Comparison of ENCODE assay signal across 9 mouse cellular contexts in the genomic region with DNA sequence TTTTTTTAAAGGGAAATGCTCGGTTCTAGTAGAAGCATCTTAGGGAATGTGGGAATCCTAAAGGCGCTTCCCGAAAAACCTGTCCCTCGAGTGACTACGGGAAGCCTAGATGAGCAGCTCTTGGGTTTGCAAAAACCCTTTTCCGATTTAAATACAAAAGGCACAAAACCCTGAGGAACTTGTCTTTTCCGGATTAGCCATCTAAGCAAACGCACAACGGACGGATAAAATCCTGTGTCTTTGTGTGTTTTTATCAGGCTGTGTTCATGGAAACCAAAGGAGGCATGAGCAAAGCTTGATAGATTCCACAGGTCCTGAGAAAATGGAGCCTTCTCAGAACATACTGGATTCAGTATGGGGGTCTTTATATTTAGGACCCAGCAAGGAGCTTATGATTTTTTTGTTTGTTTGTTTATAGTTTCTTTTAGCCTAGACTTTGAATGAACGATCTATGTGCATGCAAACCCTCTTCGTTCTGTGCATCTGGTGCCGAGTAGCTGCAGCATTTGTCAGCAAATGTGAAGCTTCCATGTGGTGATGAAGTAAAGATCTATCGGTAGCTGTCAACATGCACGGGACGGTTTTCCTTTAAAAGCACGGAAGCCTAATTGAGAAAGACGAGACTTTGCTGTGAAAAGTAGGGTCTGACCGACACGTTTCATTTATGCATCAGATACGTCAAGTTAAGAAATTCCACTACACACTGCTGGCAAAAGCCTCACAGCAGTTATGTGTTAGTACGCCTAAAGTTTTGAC. TPM values are rescaled to one million over a fixed set of nuclear protein-coding genes. Genes with fewer than 3 reads are reported as not detected.
DNase-seq lines count a peak whose midpoint lies in the region; ATAC-seq and TF ChIP-seq lines count a peak whose summit lies in the region.
"Had no signal": no experiment of that assay in that cellular context is flagged by ENCODE, and none has a peak within 500 bp of the region (broad histone marks: within the 10 kb centered on the region; RNA-seq: fewer than 3 reads in every experiment).

No protein-coding gene starts in this region.

- peak overlapping the region; percentile 30; the same call in 1 of the 2 replicates for H3K9ac ChIP-seq in ES-Bruce4 (ENCODE audit: low read depth, poor library complexity, severe bottlenecking)
- H3K9ac ChIP-seq in limb, embryonic 13.5 days = peak overlapping the region; percentile 68
- H3K9ac ChIP-seq in stomach, embryonic 14.5 days (replicated peaks; ENCODE audit: low read depth, low read length) = no peak overlapping the region

- no peak for TF ChIP-seq EP300 in ES-Bruce4 (IDR thresholded peaks at IDR 0.05; ENCODE audit: insufficient read depth, low read depth, low read length)

- H3K27ac ChIP-seq in heart, embryonic 10.5 days = peak overlapping the region; percentile 69
- H3K27ac ChIP-seq in ES-Bruce4 (ENCODE audit: insufficient read depth, low read length) = peak overlapping the region; percentile 55; the same call in 1 of the 2 replicates
- H3K27ac ChIP-seq in embryonic fibroblast, embryonic 13.5 days (ENCODE audit: insufficient read depth, low read length) = no peak overlapping the region
- peak overlapping the region; percentile 23; the same call in 1 of the 2 replicates for H3K27ac ChIP-seq in limb, embryonic 13.5 days
- no peak overlapping the region for H3K27ac ChIP-seq in stomach, embryonic 14.5 days (ENCODE audit: low read length)

- no peaks in the 10 kb centered on the region for H3K27me3 ChIP-seq in heart, embryonic 10.5 days (ENCODE audit: insufficient read depth, poor library complexity, severe bottlenecking)
- H3K27me3 ChIP-seq in ES-Bruce4 (ENCODE audit: control insufficient read depth, insufficient read depth, low read length, poor library complexity, severe bottlenecking) = no peaks in the 10 kb centered on the region
- no peaks in the 10 kb centered on the region for H3K27me3 ChIP-seq in limb, embryonic 13.5 days
- H3K27me3 ChIP-seq in stomach, embryonic 14.5 days (ENCODE audit: control insufficient read depth, insufficient read depth, low read length) = no peaks in the 10 kb centered on the region
- H3K27me3 ChIP-seq: CH12.LX had no signal

- intact Hi-C loops in heart, postnatal 36 days (cut with DNase I) = no loop called here

- H3K4me2 ChIP-seq in limb, embryonic 13.5 days (replicated peaks) = peak overlapping the region; percentile 64
- peak overlapping the region; percentile 53 for H3K4me2 ChIP-seq in stomach, embryonic 14.5 days (replicated peaks; ENCODE audit: low read depth, low read length)

- H3K4me3 ChIP-seq in heart, embryonic 10.5 days = peak overlapping the region; percentile 58
- H3K4me3 ChIP-seq in ES-Bruce4 (ENCODE audit: low read depth, low read length) = peak overlapping the region; percentile 69
- peak overlapping the region; percentile 62 for H3K4me3 ChIP-seq in embryonic fibroblast, embryonic 13.5 days (ENCODE audit: insufficient read depth, low read length)
- peak overlapping the region; percentile 54 for H3K4me3 ChIP-seq in limb, embryonic 13.5 days
- H3K4me3 ChIP-seq in stomach, embryonic 14.5 days (ENCODE audit: low read depth, low read length) = peak overlapping the region; percentile 20

- H3K4me1 ChIP-seq in heart, embryonic 10.5 days = no peaks in the 10 kb centered on the region
- peaks cover 4% of the 10 kb centered on the region for H3K4me1 ChIP-seq in ES-Bruce4 (ENCODE audit: control insufficient read depth, insufficient read depth, low read length)
- H3K4me1 ChIP-seq in embryonic fibroblast, embryonic 13.5 days (ENCODE audit: control insufficient read depth, insufficient read depth, low read length) = no peaks in the 10 kb centered on the region
- H3K4me1 ChIP-seq in limb, embryonic 13.5 days = peaks cover 16% of the 10 kb centered on the region
- H3K4me1 ChIP-seq in stomach, embryonic 14.5 days (ENCODE audit: control insufficient read depth, insufficient read depth, low read length) = no peaks in the 10 kb centered on the region

- no peaks in the 10 kb centered on the region for H3K36me3 ChIP-seq in heart, embryonic 10.5 days
- no peaks in the 10 kb centered on the region for H3K36me3 ChIP-seq in ES-Bruce4 (ENCODE audit: control insufficient read depth, insufficient read depth, low read length, poor library complexity, severe bottlenecking)
- no peaks in the 10 kb centered on the region for H3K36me3 ChIP-seq in limb, embryonic 13.5 days
- no peaks in the 10 kb centered on the region for H3K36me3 ChIP-seq in stomach, embryonic 14.5 days (ENCODE audit: control insufficient read depth, insufficient read depth, low read length)

- DNase-seq in heart, embryonic 10.5 days (ENCODE audit: low spot score) = no peak
- DNase-seq in heart, postnatal 36 days = no peak
- DNase-seq in gastrocnemius, adult 18-20 months (ENCODE audit: low spot score) = no peak
- DNase-seq in thymus, postnatal 0 days (ENCODE audit: low spot score) = no peak

- no peak for ATAC-seq in limb, embryonic 13.5 days (ENCODE audit: low FRiP score, low read depth)
- ATAC-seq in stomach, embryonic 14.5 days (ENCODE audit: insufficient number of reproducible peaks, insufficient read depth, low FRiP score, low read depth) = no peak

- WGBS in heart, embryonic 10.5 days = 2% methylated on average over 22 of the region's 22 CpGs
- WGBS in limb, embryonic 13.5 days = under 1% methylated on average over 22 of the region's 22 CpGs
- WGBS in stomach, embryonic 14.5 days = 1% methylated on average over 22 of the region's 22 CpGs

- H3K9me3 ChIP-seq in heart, embryonic 10.5 days = no peaks in the 10 kb centered on the region
- no peaks in the 10 kb centered on the region for H3K9me3 ChIP-seq in ES-Bruce4 (replicated peaks; ENCODE audit: control insufficient read depth, insufficient read depth, low read length, poor library complexity, severe bottlenecking)
- H3K9me3 ChIP-seq in limb, embryonic 13.5 days = no peaks in the 10 kb centered on the region
- no peaks in the 10 kb centered on the region for H3K9me3 ChIP-seq in stomach, embryonic 14.5 days (ENCODE audit: control insufficient read depth, low read depth, low read length)

- TF ChIP-seq CTCF in ES-Bruce4 (IDR thresholded peaks at IDR 0.05; ENCODE audit: low read depth, low read length) = no peak
- TF ChIP-seq CTCF in embryonic fibroblast, embryonic 13.5 days (IDR thresholded peaks at IDR 0.05; ENCODE audit: borderline replicate concordance, insufficient read depth, low read length) = no peak

- TF ChIP-seq POLR2A in ES-Bruce4 (IDR thresholded peaks at IDR 0.05; ENCODE audit: insufficient read depth, low read length) = no peak
- TF ChIP-seq POLR2A in embryonic fibroblast, embryonic 13.5 days (IDR thresholded peaks at IDR 0.05; ENCODE audit: low read depth, low read length) = no peak

RNA-seq across cellular contexts. Expression of a gene that starts 0.6 kb away (rescaled TPM):
- polyA plus RNA-seq in heart, embryonic 10.5 days (2016; fragmentation: Nextera tagmentation; extraction: Ambion mirVana) = 1.3 and 2.2 TPM in 2 replicates
- under 1 TPM; 0.05 to 0.33 TPM for total RNA-seq in heart, postnatal 36 days (2021)
- 4.6 and 5.1 TPM in 2 replicates for polyA plus RNA-seq in ES-Bruce4 (2011; ENCODE audit: insufficient read depth, insufficient read length, low read depth, missing spikeins)
- 0.05 and 0.08 TPM in 2 replicates for polyA plus RNA-seq in embryonic fibroblast, embryonic 13.5 days (2011; ENCODE audit: insufficient read length, low read depth, missing spikeins)
- 10.2 and 11.1 TPM in 2 replicates for polyA plus RNA-seq in limb, embryonic 13.5 days (2015; fragmentation: Nextera tagmentation; extraction: Ambion mirVana)
- 3.9 and 4.2 TPM in 2 replicates for polyA plus RNA-seq in stomach, embryonic 14.5 days (2014; fragmentation: Nextera tagmentation; extraction: Ambion mirVana)
- under 1 TPM in 1 of 2 experiments, not detected in 1; 0.07 TPM for total RNA-seq in gastrocnemius, adult 18-20 months (2021)
- polyA plus RNA-seq in thymus, postnatal 0 days (2015; fragmentation: Nextera tagmentation; extraction: Ambion mirVana) = 0.32 and 0.34 TPM in 2 replicates

Comparison
In these comparisons a context has a peak if more than half of its experiments do, and no peak if none do; other contexts are left out.
1. H3K27ac ChIP-seq: peak in heart, embryonic 10.5 days (single experiment), ES-Bruce4 (single experiment) and limb, embryonic 13.5 days (single experiment); none in embryonic fibroblast, embryonic 13.5 days (single experiment) and stomach, embryonic 14.5 days (single experiment).
2. Peak in every context shown above with its lines, with median percentiles within 50 percentile points of each other: H3K4me3 ChIP-seq.